Mouse (Mus musculus) stomach, embryonic 15.5 days (tissue): ENCODE measurements around the gene AI837181. TPM values are rescaled to one million over a fixed set of nuclear protein-coding genes. Genes with fewer than 3 reads are reported as not detected.

ENCODE experiments used
- polyA plus RNA-seq: library from polyadenylated mRNA; unstranded; fragments of >200 nt; fragmentation: Nextera tagmentation; extraction: Ambion mirVana; gene quantifications from 2 replicates; pipeline ENCODE4 v1.2.1, GENCODE M21; 2015

AI837181 gene
- polyA plus RNA-seq, 1 experiment from 2014 or later, result 49.4 TPM

Other genes with a start within 250 kb of the AI837181 start
- 18.0 and 20.6 TPM in 2 replicates for gene Pacs1, start 152.0 kb upstream of the AI837181 start, polyA plus RNA-seq
- gene Sf3b2, start 129.7 kb upstream of the AI837181 start, polyA plus RNA-seq, result 278 and 308 TPM in 2 replicates
- gene Gal3st3, start 126.8 kb upstream of the AI837181 start, polyA plus RNA-seq, result 2.2 and 2.9 TPM in 2 replicates
- not detected in 2 replicates for gene Catsper1, start 89.4 kb upstream of the AI837181 start, polyA plus RNA-seq
- gene Cst6, start 75.6 kb upstream of the AI837181 start, polyA plus RNA-seq, result 7.9 and 13.9 TPM in 2 replicates
- 48.0 and 51.2 TPM in 2 replicates for gene Eif1ad, start 58.4 kb upstream of the AI837181 start, polyA plus RNA-seq
- 433 and 441 TPM in 2 replicates for gene Banf1, start 58.0 kb upstream of the AI837181 start, polyA plus RNA-seq
- gene Sart1, start 36.4 kb upstream of the AI837181 start, polyA plus RNA-seq, result 74.8 and 75.3 TPM in 2 replicates
- gene Tsga10ip, start 22.6 kb upstream of the AI837181 start, polyA plus RNA-seq, result 8.3 and 12.9 TPM in 2 replicates
- gene Drap1, start 165 bp upstream of the AI837181 start, polyA plus RNA-seq, result 210 and 222 TPM in 2 replicates
- not detected in 2 replicates for gene Fosl1, start 22.4 kb downstream of the AI837181 start, polyA plus RNA-seq
- 11.8 and 11.9 TPM in 2 replicates for gene Ccdc85b, start 32.8 kb downstream of the AI837181 start, polyA plus RNA-seq
- gene Fibp, start 35.5 kb downstream of the AI837181 start, polyA plus RNA-seq, result 99.4 and 99.7 TPM in 2 replicates
- 1.3 and 2.3 TPM in 2 replicates for gene Ctsw, start 43.4 kb downstream of the AI837181 start, polyA plus RNA-seq
- gene Efemp2, start 48.8 kb downstream of the AI837181 start, polyA plus RNA-seq, result 145 and 152 TPM in 2 replicates
- 35.6 and 36.3 TPM in 2 replicates for gene Mus81, start 63.3 kb downstream of the AI837181 start, polyA plus RNA-seq
- gene Cfl1, start 65.3 kb downstream of the AI837181 start, polyA plus RNA-seq, result 2,358 and 2,394 TPM in 2 replicates
- gene 1700020D05Rik, start 78.6 kb downstream of the AI837181 start, polyA plus RNA-seq, result not detected in 2 replicates
- 8.8 and 11.1 TPM in 2 replicates for gene Snx32, start 85.4 kb downstream of the AI837181 start, polyA plus RNA-seq
- gene Ovol1, start 135.5 kb downstream of the AI837181 start, polyA plus RNA-seq, result 14.6 and 17.8 TPM in 2 replicates
- gene Ap5b1, start 142.9 kb downstream of the AI837181 start, polyA plus RNA-seq, result 7.1 and 8.3 TPM in 2 replicates
- 124 and 144 TPM in 2 replicates for gene Rnaseh2c, start 176.7 kb downstream of the AI837181 start, polyA plus RNA-seq
- gene Kat5, start 185.1 kb downstream of the AI837181 start, polyA plus RNA-seq, result 42.2 and 49.1 TPM in 2 replicates
- gene Rela, start 212.3 kb downstream of the AI837181 start, polyA plus RNA-seq, result 43.5 and 46.0 TPM in 2 replicates
- 28.7 and 28.8 TPM in 2 replicates for gene Sipa1, start 238.6 kb downstream of the AI837181 start, polyA plus RNA-seq